ENCODE assay signal across 13 mouse cellular contexts in genomic region chr11:77184926-77185325, GRCm38 (mm10). TPM values are rescaled to one million over a fixed set of nuclear protein-coding genes. Genes with fewer than 3 reads are reported as not detected.
A peak's percentile ranks its signal among the peaks of the same experiment; 100 is the strongest.
DNase-seq lines count a peak whose midpoint lies in the region; ATAC-seq lines count a peak whose summit lies in the region.
"Had no signal": no experiment of that assay in that cellular context is flagged by ENCODE, and none has a peak within 500 bp of the region (broad histone marks: within the 10 kb centered on the region; RNA-seq: fewer than 3 reads in every experiment).

No protein-coding gene starts in this region.

- ATAC-seq in granulocyte monocyte progenitor cell, adult 5-6 weeks (replicated peaks; ENCODE audit: poor library complexity, severe bottlenecking) = peak; percentile 97
- no peak for ATAC-seq in megakaryocyte-erythroid progenitor cell, adult 5-6 weeks (replicated peaks; ENCODE audit: low FRiP score, low TSS enrichment, poor library complexity, severe bottlenecking)
- ATAC-seq: activated CD4-positive, CD25-positive, alpha-beta regulatory T cell, adult 4 months; Patski had no signal

- peak; percentile 43 for DNase-seq in 3134 (ENCODE audit: extremely low read depth, insufficient read length, low spot score)
- DNase-seq in A20 (ENCODE audit: low read depth, low spot score) = peak; percentile 42
- DNase-seq in adrenal gland, adult 8-10 months = peak; percentile 35
- no peak for DNase-seq in cerebellum, postnatal 36 days
- DNase-seq in testis, postnatal 14 days (ENCODE audit: low spot score) = no peak
- DNase-seq: cerebellum, adult 9-10 months; gastrocnemius, adult 2 months; heart, adult 18-20 months; kidney, adult 9 months had no signal

RNA-seq across cellular contexts. Expression of gene Efcab5, which starts 3.8 kb away (rescaled TPM):
- total RNA-seq in adrenal gland, adult 8-10 months (2022) = under 1 TPM; 0.30 to 0.59 (median 0.32) TPM
- 0.77 TPM in 1 of 2 replicates, not detected in the other for total RNA-seq in granulocyte monocyte progenitor cell, adult 5-6 weeks (2014; fragmentation: Nextera tagmentation)
- 0.47 and 0.57 TPM in 2 replicates for total RNA-seq in granulocyte monocyte progenitor cell, adult 5-6 weeks (2017)
- 0.59 and 0.92 TPM in 2 replicates for total RNA-seq in megakaryocyte-erythroid progenitor cell, adult 5-6 weeks (2014; fragmentation: Nextera tagmentation)
- 0.66 and 2.4 TPM in 2 replicates for total RNA-seq in megakaryocyte-erythroid progenitor cell, adult 5-6 weeks (2017)

RNA-seq across cellular contexts. Expression of gene Ssh2, which starts 31.2 kb away (rescaled TPM):
- total RNA-seq in adrenal gland, adult 8-10 months (2022) = 10 to 100 TPM; 14.8 to 23.1 (median 18.3) TPM
- total RNA-seq in granulocyte monocyte progenitor cell, adult 5-6 weeks (2014; fragmentation: Nextera tagmentation) = 26.6 and 28.7 TPM in 2 replicates
- total RNA-seq in granulocyte monocyte progenitor cell, adult 5-6 weeks (2017) = 14.4 and 14.7 TPM in 2 replicates
- 19.7 and 19.8 TPM in 2 replicates for total RNA-seq in megakaryocyte-erythroid progenitor cell, adult 5-6 weeks (2014; fragmentation: Nextera tagmentation)
- 11.2 and 11.9 TPM in 2 replicates for total RNA-seq in megakaryocyte-erythroid progenitor cell, adult 5-6 weeks (2017)

Comparison
In these comparisons a context has a peak if more than half of its experiments do, and no peak if none do; other contexts are left out.
1. DNase-seq: peak in 3134 (single experiment), A20 (single experiment) and adrenal gland, adult 8-10 months (single experiment); none in cerebellum, postnatal 36 days (0 of 2) and testis, postnatal 14 days (single experiment).